Mouse (Mus musculus) stomach, embryonic 14.5 days (tissue): ENCODE measurements at regions not wholly inside any gene's neighbourhood (a gene's known extent, or its start where the extent isn't known, plus 50 kb on each side); places are given as distances from the start of the nearest gene placed in this dataset.

Experiments used
- ATAC-seq: fragments of 200-750 bp; cut with Nextera tagmentation; 2 replicates; pipeline ENCODE4 v1.8.0; 2017; ENCODE audit warnings: low read depth, moderate TSS enrichment; ENCODE audit not compliant: insufficient number of reproducible peaks, insufficient read depth, low FRiP score
- H3K27ac ChIP-seq: fragments of 300-500 bp; sonication (generic); 2 replicates; pipeline ENCODE4 v1.5.1; 2014; ENCODE audit warnings: mild to moderate bottlenecking, low read length, moderate library complexity, mixed read lengths
- H3K27me3 ChIP-seq: fragments of 300-500 bp; sonication (generic); 2 replicates; pipeline ENCODE4 v1.6.1; 2014; ENCODE audit warnings: low read length, control low read depth, mixed read lengths; ENCODE audit not compliant: control insufficient read depth, insufficient read depth
- H3K36me3 ChIP-seq: fragments of 300-500 bp; sonication (generic); 2 replicates; pipeline ENCODE4 v1.6.1; 2014; ENCODE audit warnings: mild to moderate bottlenecking, control low read depth, low read length, moderate library complexity, mixed read lengths; ENCODE audit not compliant: control insufficient read depth, insufficient read depth
- H3K4me1 ChIP-seq: fragments of 300-500 bp; sonication (generic); 2 replicates; pipeline ENCODE4 v1.6.1; 2014; ENCODE audit warnings: low read length, control low read depth, mixed read lengths; ENCODE audit not compliant: control insufficient read depth, insufficient read depth
- H3K4me2 ChIP-seq: fragments of 300-500 bp; sonication (generic); replicated peaks from 2 replicates; pipeline ENCODE4 v1.6.1; 2014; ENCODE audit warnings: low read depth, low read length, control low read depth
- H3K4me3 ChIP-seq: fragments of 300-500 bp; sonication (generic); 2 replicates; pipeline ENCODE4 v1.5.1; 2014; ENCODE audit warnings: low read depth, low read length, control low read depth
- H3K9ac ChIP-seq: fragments of 300-500 bp; sonication (generic); replicated peaks from 2 replicates; pipeline ENCODE4 v1.6.1; 2014; ENCODE audit warnings: low read depth, mild to moderate bottlenecking, control low read depth, low read length, moderate library complexity, mixed read lengths
- H3K9me3 ChIP-seq: fragments of 300-500 bp; sonication (generic); 2 replicates; pipeline ENCODE4 v1.6.1; 2016; ENCODE audit warnings: low read depth, low read length, control low read depth; ENCODE audit not compliant: control insufficient read depth
- WGBS: fragments of 180-500 bp; shearing (Covaris S2); extraction: QIAGEN DNeasy Blood & Tissue Kit; methylation state at CpG from one replicate; pipeline ENCODE4 v1.1.7; 2014; 5-methylcytosine and 5-hydroxymethylcytosine counted together

GRCm38 (mm10) chr5:125974035-125974434, 442.5 kb downstream of the Tmem132b start:
- Histone ChIP-seq H3K9me3 (0 out of 2 replicates have a peak, but pooled peaks cover 7% of the 10 kb centered on the region), H3K4me2 (no peak overlapping the region), H3K27ac (no peak overlapping the region), H3K9ac (no peak overlapping the region), H3K27me3 (no peaks in the 10 kb centered on the region), H3K4me1 (no peaks in the 10 kb centered on the region), H3K4me3 (no peak overlapping the region), H3K36me3 (no peaks in the 10 kb centered on the region)
- ATAC-seq = no peak
- 70% methylated on average over 1 of the region's 1 CpGs for WGBS

- no peak overlapping the region for H3K4me2 ChIP-seq
- 86% methylated on average over 6 of the region's 6 CpGs for WGBS
- 0 out of 2 replicates have a peak, but pooled peaks cover 5% of the 10 kb centered on the region for H3K9me3 ChIP-seq
- no peaks in the 10 kb centered on the region for H3K4me1 ChIP-seq
- ATAC-seq = no peak
- H3K36me3 ChIP-seq = no peaks in the 10 kb centered on the region
- H3K27me3 ChIP-seq = no peaks in the 10 kb centered on the region
- H3K4me3 ChIP-seq = no peak overlapping the region
- H3K9ac ChIP-seq = no peak overlapping the region
- no peak overlapping the region for H3K27ac ChIP-seq
Measured at GRCm38 (mm10) chr5:125979801-125980200, 448.2 kb downstream of the Tmem132b start.

GRCm38 (mm10) chr5:125985356-125985755, 453.8 kb downstream of the Tmem132b start:
- H3K27me3 ChIP-seq = no peaks in the 10 kb centered on the region
- no peaks in the 10 kb centered on the region for H3K9me3 ChIP-seq
- H3K36me3 ChIP-seq = no peaks in the 10 kb centered on the region
- H3K4me1 ChIP-seq = no peaks in the 10 kb centered on the region
- no peak overlapping the region for H3K4me3 ChIP-seq
- no peak overlapping the region for H3K9ac ChIP-seq
- H3K4me2 ChIP-seq = no peak overlapping the region
- no peak overlapping the region for H3K27ac ChIP-seq
- ATAC-seq = no peak

GRCm38 (mm10) chr5:125997173-125997572, 465.6 kb downstream of the Tmem132b start:
- Histone ChIP-seq H3K4me3 (no peak overlapping the region), H3K36me3 (no peaks in the 10 kb centered on the region), H3K4me1 (no peaks in the 10 kb centered on the region), H3K9ac (no peak overlapping the region), H3K27ac (no peak overlapping the region), H3K4me2 (no peak overlapping the region), H3K9me3 (no peaks in the 10 kb centered on the region), H3K27me3 (no peaks in the 10 kb centered on the region)
- WGBS = 66% methylated on average over 8 of the region's 8 CpGs
- no peak for ATAC-seq

GRCm38 (mm10) chr5:126007871-126008270, 476.3 kb downstream of the Tmem132b start:
- Histone ChIP-seq H3K27me3 (no peaks in the 10 kb centered on the region), H3K4me2 (no peak overlapping the region), H3K9ac (no peak overlapping the region), H3K27ac (no peak overlapping the region), H3K4me1 (no peaks in the 10 kb centered on the region), H3K9me3 (no peaks in the 10 kb centered on the region), H3K4me3 (no peak overlapping the region), H3K36me3 (no peaks in the 10 kb centered on the region)
- no peak for ATAC-seq
- WGBS = 54% methylated on average over 4 of the region's 4 CpGs

- H3K27me3 ChIP-seq = no peaks in the 10 kb centered on the region
- WGBS = 89% methylated on average over 8 of the region's 8 CpGs
- ATAC-seq = no peak
- H3K4me3 ChIP-seq = no peak overlapping the region
- no peak overlapping the region for H3K9ac ChIP-seq
- H3K9me3 ChIP-seq = no peaks in the 10 kb centered on the region
- no peak overlapping the region for H3K27ac ChIP-seq
- H3K4me1 ChIP-seq = no peaks in the 10 kb centered on the region
- H3K4me2 ChIP-seq = no peak overlapping the region
- H3K36me3 ChIP-seq = no peaks in the 10 kb centered on the region
Measured at GRCm38 (mm10) chr5:126008321-126008720, 476.7 kb downstream of the Tmem132b start.

GRCm38 (mm10) chr5:126019781-126020180, 488.2 kb downstream of the Tmem132b start:
- H3K4me3 ChIP-seq = no peak overlapping the region
- no peaks in the 10 kb centered on the region for H3K27me3 ChIP-seq
- no peaks in the 10 kb centered on the region for H3K36me3 ChIP-seq
- 78% methylated on average over 8 of the region's 8 CpGs for WGBS
- H3K4me2 ChIP-seq = no peak overlapping the region
- no peak overlapping the region for H3K27ac ChIP-seq
- no peaks in the 10 kb centered on the region for H3K4me1 ChIP-seq
- ATAC-seq = no peak
- H3K9ac ChIP-seq = no peak overlapping the region
- H3K9me3 ChIP-seq = no peaks in the 10 kb centered on the region

- Histone ChIP-seq H3K27ac (no peak overlapping the region), H3K9ac (no peak overlapping the region), H3K36me3 (no peaks in the 10 kb centered on the region), H3K27me3 (no peaks in the 10 kb centered on the region), H3K4me1 (no peaks in the 10 kb centered on the region), H3K4me2 (no peak overlapping the region), H3K9me3 (no peaks in the 10 kb centered on the region), H3K4me3 (no peak overlapping the region)
- ATAC-seq = no peak
- WGBS = 51% methylated on average over 2 of the region's 2 CpGs
Measured at GRCm38 (mm10) chr5:126023906-126024305, 492.3 kb downstream of the Tmem132b start.

- H3K27ac ChIP-seq = no peak overlapping the region
- no peaks in the 10 kb centered on the region for H3K4me1 ChIP-seq
- no peaks in the 10 kb centered on the region for H3K27me3 ChIP-seq
- H3K4me3 ChIP-seq = no peak overlapping the region
- no peaks in the 10 kb centered on the region for H3K36me3 ChIP-seq
- 88% methylated on average over 1 of the region's 1 CpGs for WGBS
- H3K4me2 ChIP-seq = no peak overlapping the region
- no peak overlapping the region for H3K9ac ChIP-seq
- H3K9me3 ChIP-seq = no peaks in the 10 kb centered on the region
- ATAC-seq = no peak
Measured at GRCm38 (mm10) chr5:126034846-126035245, 503.3 kb downstream of the Tmem132b start.
